8 mouse cellular contexts compared by ENCODE assay signal in the genomic region with DNA sequence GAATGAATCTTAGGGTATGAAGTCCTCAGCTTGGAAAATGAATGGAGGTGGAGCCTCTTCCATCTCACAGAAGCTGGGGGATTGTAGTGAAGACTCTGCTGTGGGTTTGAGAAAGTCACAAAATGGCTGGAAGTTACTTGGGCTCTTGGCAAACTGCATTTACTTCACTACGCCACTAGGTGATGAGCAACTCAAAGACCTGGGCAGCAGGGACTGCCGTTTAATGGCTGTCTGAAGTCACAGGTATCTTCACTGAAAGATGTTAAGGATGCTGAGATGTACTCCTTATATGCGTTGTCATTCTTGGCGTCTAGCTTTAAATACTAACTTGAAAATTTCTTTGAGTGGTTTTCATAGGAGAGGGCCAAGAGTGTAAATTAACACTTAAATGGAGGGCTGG. TPM values are rescaled to one million over a fixed set of nuclear protein-coding genes. Genes with fewer than 3 reads are reported as not detected.
DNase-seq lines count a peak whose midpoint lies in the region; ATAC-seq lines count a peak whose summit lies in the region.

No protein-coding gene starts in this region.

- DNase-seq in heart, postnatal 4 days: peak; percentile 40
- DNase-seq in heart, postnatal 25 days (ENCODE audit: low spot score): no peak
- peak; percentile 76 for DNase-seq in 416B (ENCODE audit: low read depth)
- peak; percentile 60 for DNase-seq in MN1 (ENCODE audit: low spot score)
- peak; percentile 21 for DNase-seq in embryonic facial prominence, embryonic 10.5 days (ENCODE audit: low spot score)
- no peak for DNase-seq in layer of hippocampus, adult 9-10 months (ENCODE audit: low spot score)

- H3K9me3 ChIP-seq in embryonic facial prominence, embryonic 10.5 days: no peaks in the 10 kb centered on the region
- no peaks in the 10 kb centered on the region for H3K9me3 ChIP-seq in heart, embryonic 11.5 days (replicated peaks; ENCODE audit: control insufficient read depth, low read length)

- no peaks in the 10 kb centered on the region for H3K27me3 ChIP-seq in embryonic facial prominence, embryonic 10.5 days (replicated peaks; ENCODE audit: low read depth, poor library complexity, severe bottlenecking)
- H3K27me3 ChIP-seq in heart, embryonic 11.5 days (ENCODE audit: control insufficient read depth, insufficient read depth, low read length): no peaks in the 10 kb centered on the region

- intact Hi-C loops in heart, postnatal 25 days (cut with DNase I): loop anchor here (1.0 to 5.0 kb wide), 3 partner anchors 52 to 126 kb away; no protein-coding TSS in a partner anchor

- H3K4me2 ChIP-seq in heart, embryonic 11.5 days: no peak overlapping the region

- no peak overlapping the region for H3K9ac ChIP-seq in heart, embryonic 11.5 days (ENCODE audit: low read depth, low read length)

- peak; percentile 76 for ATAC-seq in megakaryocyte, adult 5-6 weeks (ENCODE audit: poor library complexity, severe bottlenecking)
- ATAC-seq in heart, embryonic 11.5 days (replicated peaks; ENCODE audit: insufficient number of reproducible peaks, low FRiP score, low TSS enrichment): no peak

- no peak overlapping the region for H3K27ac ChIP-seq in embryonic facial prominence, embryonic 10.5 days (replicated peaks)
- no peak overlapping the region for H3K27ac ChIP-seq in heart, embryonic 11.5 days (ENCODE audit: low read depth, low read length)

- 60% methylated on average over 4 of the region's 4 CpGs for whole genome bisulfite sequencing in embryonic facial prominence, embryonic 10.5 days
- whole genome bisulfite sequencing in heart, embryonic 11.5 days (ENCODE audit: insufficient replicate concordance): 48% methylated on average over 4 of the region's 4 CpGs

- H3K4me1 ChIP-seq in embryonic facial prominence, embryonic 10.5 days: no peaks in the 10 kb centered on the region
- H3K4me1 ChIP-seq in heart, embryonic 11.5 days (ENCODE audit: control insufficient read depth, insufficient read depth, low read length): 0 out of 2 replicates have a peak, but pooled peaks cover 4% of the 10 kb centered on the region

- no peak overlapping the region for H3K4me3 ChIP-seq in embryonic facial prominence, embryonic 10.5 days
- H3K4me3 ChIP-seq in heart, embryonic 11.5 days (ENCODE audit: low read depth, low read length): no peak overlapping the region

- H3K36me3 ChIP-seq in embryonic facial prominence, embryonic 10.5 days (replicated peaks): peaks cover 98% of the 10 kb centered on the region
- H3K36me3 ChIP-seq in heart, embryonic 11.5 days (ENCODE audit: control insufficient read depth, insufficient read depth, low read length): peaks cover 15% of the 10 kb centered on the region

RNA-seq across cellular contexts. Expression of a gene that starts 19.1 kb away (rescaled TPM):
- total RNA-seq in heart, postnatal 4 days (2021): 100 to 1,000 TPM; 227 to 230 TPM
- total RNA-seq in heart, postnatal 25 days (2021): 100 to 1,000 TPM; 153 to 166 TPM
- 560 and 592 TPM in 2 replicates for polyA plus RNA-seq in embryonic facial prominence, embryonic 10.5 days (2016; fragmentation: Nextera tagmentation; extraction: Ambion mirVana)
- total RNA-seq in megakaryocyte, adult 5-6 weeks (2015): 204 and 222 TPM in 2 replicates
- total RNA-seq in megakaryocyte, adult 5-6 weeks (2017): 58.9 and 76.8 TPM in 2 replicates
- 312 and 348 TPM in 2 replicates for polyA plus RNA-seq in heart, embryonic 11.5 days (2014; fragmentation: Nextera tagmentation; extraction: Ambion mirVana)

Comparison
In these comparisons a context has a peak if more than half of its experiments do, and no peak if none do; other contexts are left out.
1. DNase-seq: peak in heart, postnatal 4 days (single experiment), 416B (single experiment), MN1 (single experiment) and embryonic facial prominence, embryonic 10.5 days (single experiment); none in heart, postnatal 25 days (single experiment) and layer of hippocampus, adult 9-10 months (single experiment).